Mouse (Mus musculus) C2C12 (cell line): ENCODE results near the gene Pdzd3. TPM values are rescaled to one million over a fixed set of nuclear protein-coding genes. Genes with fewer than 3 reads are reported as not detected.
"Not testable (repeated sequence)": the region's sequence is repeated elsewhere in the genome, so short reads cannot be mapped to it uniquely, and the experiment has no call there.

ENCODE experiments used
- H3K27me3 ChIP-seq: one replicate; pipeline ENCODE4 v1.6.1; 2011; ENCODE audit not compliant: control insufficient read depth, insufficient read depth, insufficient read length
- H3K36me3 ChIP-seq: one replicate; pipeline ENCODE4 v1.6.1; 2011; ENCODE audit not compliant: control insufficient read depth, insufficient read depth
- H3K4me3 ChIP-seq: one replicate; pipeline ENCODE4 v1.5.1; 2011; ENCODE audit warnings: mild to moderate bottlenecking, control low read depth; ENCODE audit not compliant: poor library complexity, insufficient read depth, severe bottlenecking
- H3K79me2 ChIP-seq: one replicate; pipeline ENCODE4 v1.6.1; 2011; ENCODE audit not compliant: control insufficient read depth, insufficient read depth
- H3K79me3 ChIP-seq: one replicate; pipeline ENCODE4 v1.6.1; 2011; ENCODE audit warnings: low read depth, control low read depth
- H3ac ChIP-seq: one replicate; pipeline ENCODE3; 2011; ENCODE audit warnings: low read depth; ENCODE audit not compliant: control insufficient read depth, insufficient read length
- CEBPB ChIP-seq: IDR thresholded peaks from one replicate; pipeline ENCODE4 v1.6.1; 2011; ENCODE audit warnings: low read depth, mild to moderate bottlenecking, control low read depth, moderate library complexity
- CTCF ChIP-seq: IDR thresholded peaks from one replicate; pipeline ENCODE4 v1.5.1; 2011; ENCODE audit not compliant: control insufficient read depth, insufficient read depth, insufficient read length
- FOSL1 ChIP-seq: IDR thresholded peaks from one replicate; pipeline ENCODE4 v1.8.0; 2011; ENCODE audit warnings: mild to moderate bottlenecking, low read length; ENCODE audit not compliant: poor library complexity, insufficient read depth, severe bottlenecking
- MAX ChIP-seq: IDR thresholded peaks from one replicate; pipeline ENCODE4 v1.6.1; 2011; ENCODE audit warnings: mild to moderate bottlenecking, control low read depth
- MYOD1 ChIP-seq: IDR thresholded peaks from one replicate; pipeline ENCODE4 v1.6.1; 2011; ENCODE audit warnings: low read depth; ENCODE audit not compliant: control insufficient read depth, insufficient read length
- MYOG ChIP-seq: IDR thresholded peaks from one replicate; pipeline ENCODE4 v1.6.1; 2011; ENCODE audit not compliant: control insufficient read depth, insufficient read length; ENCODE audit errors: extremely low read depth
- USF1 ChIP-seq: IDR thresholded peaks from one replicate; pipeline ENCODE4 v1.6.1; 2011; ENCODE audit warnings: low read depth, mild to moderate bottlenecking, control low read depth, moderate library complexity
- long read RNA-seq, 2 experiments: library from polyadenylated mRNA; unstranded; transcript quantifications; one replicate each; pipeline ENCODE4 v2.0.0; 2019 to 2020
- polyA plus RNA-seq: library from polyadenylated mRNA; unstranded; fragments of >200 nt; fragmentation: generic; extraction: Trizol; gene quantifications from one replicate; pipeline ENCODE4 v1.2.1, GENCODE M21; 2012; ENCODE audit warnings: missing spikeins

Pdzd3 gene
- not detected for polyA plus RNA-seq
- long read RNA-seq, experiment 1 = 0 reads
- long read RNA-seq, experiment 2 = 0 reads

DNA sequence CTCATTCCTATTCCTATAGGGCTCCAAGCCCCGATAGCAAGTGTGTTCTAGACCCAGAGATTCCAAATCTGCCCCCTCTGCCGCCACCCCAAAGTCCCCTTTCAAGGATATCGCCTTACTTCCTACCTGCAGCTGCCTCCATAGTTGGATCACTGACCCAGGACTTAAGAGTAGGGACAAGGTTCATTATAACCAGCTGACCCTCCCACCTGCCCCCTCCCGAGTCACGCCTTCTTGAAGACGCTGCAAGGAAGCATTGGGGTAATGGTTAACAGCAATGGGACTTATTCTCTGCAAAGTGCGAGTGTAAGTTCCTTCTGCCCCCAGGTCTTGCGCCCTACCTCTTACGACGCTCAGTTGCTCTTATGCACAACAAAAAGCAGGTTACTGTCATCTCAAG is at the start of gene Pdzd3:
Gene Pdzd3, minus strand, starts transcription at position 158 of the 400 bp plus-strand sequence.
- peaks cover 7% of the 10 kb centered on the region for H3K27me3 ChIP-seq
- H3ac ChIP-seq = no peak within 1 kb of the TSS
- H3K4me3 ChIP-seq = no peak within 1 kb of the TSS
- no peaks in the 10 kb centered on the region for H3K79me3 ChIP-seq
- H3K79me2 ChIP-seq = no peaks in the 10 kb centered on the region
- no peaks in the 10 kb centered on the region for H3K36me3 ChIP-seq
- no peak for TF ChIP-seq FOSL1
- TF ChIP-seq CEBPB = no peak
- no peak for TF ChIP-seq MAX
- no peak for TF ChIP-seq MYOG
- TF ChIP-seq MYOD1 = no peak
- no peak for TF ChIP-seq CTCF
- no peak for TF ChIP-seq USF1

DNA sequence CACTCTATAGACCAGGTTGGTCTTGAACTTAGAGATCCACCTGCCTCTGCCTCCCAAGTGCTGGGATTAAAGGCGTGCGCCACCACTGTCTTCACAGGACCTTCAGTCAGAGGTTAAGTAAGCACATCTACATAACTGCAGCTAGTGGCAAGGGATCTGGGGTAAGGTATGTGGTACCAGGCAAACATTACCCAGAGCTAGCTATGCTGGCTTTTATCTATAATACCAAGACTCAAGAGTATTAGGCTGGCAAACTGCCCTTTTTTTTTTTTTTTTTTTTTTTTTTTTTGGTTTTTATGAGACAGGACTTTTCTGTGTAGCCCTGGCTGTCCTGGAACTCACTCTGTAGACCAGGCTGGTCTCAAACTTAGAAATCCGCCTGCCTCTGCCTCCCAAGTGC is 48.7 kb upstream of the Pdzd3 start:
- Histone ChIP-seq H3K36me3 (peaks cover 56% of the 10 kb centered on the region), H3K79me2 (peaks cover 24% of the 10 kb centered on the region)
- H3K4me3 ChIP-seq, H3ac ChIP-seq, H3K79me3 ChIP-seq, H3K27me3 ChIP-seq: not testable (repeated sequence)

DNA sequence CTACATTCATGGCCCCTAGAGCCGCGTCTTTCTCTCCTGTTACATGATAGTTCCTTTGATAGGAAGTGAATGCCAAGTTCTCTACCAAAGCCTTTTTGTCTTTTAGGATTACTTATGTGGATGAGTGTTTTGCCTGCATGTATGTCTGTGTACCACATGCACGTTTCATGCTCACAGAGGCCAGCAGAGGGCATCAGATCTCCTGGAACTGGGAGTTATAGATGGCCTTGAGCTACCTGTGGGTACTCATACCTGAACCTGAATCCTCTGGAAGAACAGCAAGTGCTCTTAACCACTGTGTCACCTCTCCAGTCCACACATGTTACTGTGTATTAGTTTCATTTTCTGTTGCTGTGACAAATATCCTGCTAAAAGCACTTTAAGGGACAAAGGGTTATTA is 41.2 kb upstream of the Pdzd3 start:
- Histone ChIP-seq H3ac (no peak overlapping the region), H3K79me2 (no peaks in the 10 kb centered on the region), H3K4me3 (no peak overlapping the region), H3K36me3 (peaks cover 62% of the 10 kb centered on the region), H3K27me3 (peaks cover 4% of the 10 kb centered on the region), H3K79me3 (no peaks in the 10 kb centered on the region)
- TF ChIP-seq MYOG (no peak), MAX (no peak), CTCF (peak; percentile 11), MYOD1 (no peak), USF1 (no peak), FOSL1 (no peak), CEBPB (no peak)

DNA sequence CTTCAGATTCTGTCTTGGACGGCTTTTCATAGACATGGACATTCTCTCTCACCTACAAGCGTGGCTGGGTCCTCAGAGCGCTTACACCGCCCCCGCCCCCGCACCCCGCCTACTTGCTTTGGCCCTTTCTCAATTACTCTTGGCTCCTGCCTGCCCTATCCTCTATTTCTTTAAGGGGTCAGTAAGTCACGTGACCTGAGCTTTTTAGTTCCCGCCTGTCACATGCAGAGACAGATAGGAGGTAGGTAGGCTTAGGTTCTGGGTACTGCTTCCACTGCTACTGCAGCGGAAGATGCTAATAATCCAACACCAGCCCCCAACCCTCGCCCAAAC is 37.7 kb upstream of the Pdzd3 start:
- TF ChIP-seq USF1 (peak; percentile 9), MYOG (no peak)
- no peak overlapping the region for H3K4me3 ChIP-seq

DNA sequence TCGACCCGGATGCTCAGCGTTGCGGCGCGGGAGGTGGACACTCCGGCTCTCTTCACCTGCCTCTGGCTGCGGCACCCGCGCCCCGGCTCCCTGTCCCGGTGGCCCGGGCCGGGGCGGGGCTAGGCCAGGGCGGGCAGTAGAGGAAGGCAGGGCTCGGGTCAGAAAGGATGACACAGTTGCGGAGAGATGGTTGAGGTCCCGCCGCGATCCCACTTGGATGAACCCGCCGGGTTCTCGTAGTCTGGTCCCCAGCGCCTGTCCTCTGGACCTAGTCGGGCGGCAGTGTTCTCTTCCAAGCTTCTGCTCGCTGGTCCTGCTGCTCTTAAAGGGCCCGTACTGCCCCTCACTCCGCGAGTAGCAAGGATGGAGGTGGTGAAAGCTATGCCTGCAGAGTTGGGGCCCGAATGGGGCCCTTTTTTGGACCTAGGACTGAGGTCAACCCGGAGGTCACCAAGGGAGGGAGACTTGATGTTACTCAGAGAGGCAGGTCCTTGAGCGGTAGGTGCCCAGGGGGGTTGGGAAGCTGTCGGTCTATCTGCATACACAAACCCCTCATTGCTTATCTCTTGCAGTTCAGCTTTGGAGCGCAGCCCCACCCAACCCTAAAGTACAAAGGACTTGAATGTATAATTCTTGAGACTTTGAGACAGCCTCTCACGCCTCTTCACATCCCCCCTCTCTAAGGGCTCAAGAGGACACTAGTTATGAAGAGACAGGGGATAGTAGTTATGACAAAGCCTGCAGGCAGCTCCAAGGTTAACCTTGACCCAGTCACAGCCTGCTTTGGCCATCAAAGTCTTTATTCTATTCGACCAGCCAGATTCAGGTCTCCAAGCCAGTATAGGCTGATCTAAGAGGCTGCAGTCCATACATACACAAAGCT is 37.0 kb upstream of the Pdzd3 start, which contains the start of gene Abcg4:
Gene Abcg4, minus strand, starts transcription at position 540 of the 883 bp plus-strand sequence.
- TF ChIP-seq USF1 (no peak), CTCF (no peak), CEBPB (no peak), FOSL1 (no peak), MAX (no peak), MYOG (no peak), MYOD1 (no peak)
- peaks cover 10% of the 10 kb centered on the region for H3K27me3 ChIP-seq

More for the DNA sequence above, 37.7 kb upstream of the Pdzd3 start:
- Histone ChIP-seq H3K27me3 (peaks cover 10% of the 10 kb centered on the region), H3ac (no peak overlapping the region), H3K36me3 (peaks cover 35% of the 10 kb centered on the region), H3K79me3 (no peaks in the 10 kb centered on the region), H3K79me2 (no peaks in the 10 kb centered on the region)

DNA sequence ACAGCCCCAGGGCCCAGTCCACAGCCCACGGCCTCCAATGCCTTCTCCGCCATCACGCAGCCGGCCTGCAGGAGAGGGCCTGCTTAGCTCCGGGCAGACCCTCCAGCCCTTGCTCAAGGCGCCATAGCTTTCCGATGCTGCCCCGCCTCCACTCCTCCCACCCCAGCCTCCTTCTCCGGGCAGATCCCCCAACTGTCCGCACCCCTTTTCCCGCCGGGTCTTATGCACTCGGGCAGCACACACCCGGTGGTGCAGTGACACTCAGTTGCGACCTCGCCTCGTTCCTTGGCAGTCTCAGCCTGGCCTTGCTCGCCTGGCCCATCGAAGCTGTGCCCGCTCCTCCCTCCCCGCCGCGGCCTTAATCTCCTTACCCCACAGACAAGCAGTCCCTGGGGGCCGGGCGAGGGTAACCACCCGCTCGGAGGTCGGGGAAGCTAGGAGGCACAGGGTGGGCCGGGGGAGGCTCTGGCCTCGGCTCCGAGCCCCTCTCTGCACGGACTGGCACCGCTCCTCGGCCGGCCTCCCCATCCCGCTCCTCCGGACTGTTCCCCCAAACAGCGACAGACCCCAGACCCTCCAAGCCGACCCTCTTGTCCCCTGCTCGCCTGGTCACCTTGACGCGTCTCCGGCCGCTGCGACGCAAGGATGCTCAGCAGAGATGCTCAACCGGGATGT is 36.3 kb upstream of the Pdzd3 start:
- Histone ChIP-seq H3K27me3 (peaks cover 10% of the 10 kb centered on the region), H3ac (no peak overlapping the region), H3K36me3 (peaks cover 23% of the 10 kb centered on the region), H3K79me3 (no peaks in the 10 kb centered on the region), H3K4me3 (no peak overlapping the region), H3K79me2 (no peaks in the 10 kb centered on the region)
- no peak for TF ChIP-seq FOSL1
- no peak for TF ChIP-seq USF1
- no peak for TF ChIP-seq CEBPB
- no peak for TF ChIP-seq MYOG
- no peak for TF ChIP-seq MAX
- TF ChIP-seq MYOD1 = no peak
- TF ChIP-seq CTCF = no peak

More for the DNA sequence above, 37.0 kb upstream of the Pdzd3 start, which contains the start of gene Abcg4:
- Histone ChIP-seq H3K36me3 (peaks cover 29% of the 10 kb centered on the region), H3K79me3 (no peaks in the 10 kb centered on the region), H3K79me2 (no peaks in the 10 kb centered on the region), H3K4me3 (no peak within 1 kb of the TSS), H3ac (no peak within 1 kb of the TSS)
